Mouse (Mus musculus) midbrain, postnatal 0 days (tissue): ENCODE results near the gene Slc9a5. TPM values are rescaled to one million over a fixed set of nuclear protein-coding genes. Genes with fewer than 3 reads are reported as not detected.
A peak's percentile ranks its signal among the peaks of the same experiment; 100 is the strongest.

Experiments
- ATAC-seq: fragments of 200-750 bp; cut with Nextera tagmentation; 2 replicates; pipeline ENCODE4 v1.8.0; 2017; ENCODE audit warnings: moderate number of reproducible peaks, mild to moderate bottlenecking, moderate TSS enrichment, moderate library complexity; ENCODE audit not compliant: low FRiP score
- DNase-seq: peaks from one replicate; pipeline ENCODE4 v3.0.0-alpha.2; 2015; ENCODE audit warnings: low spot score
- H3K27ac ChIP-seq: fragments of 300-500 bp; sonication (generic); 2 replicates; pipeline ENCODE4 v1.5.1; 2014; ENCODE audit warnings: low read depth, mild to moderate bottlenecking, low read length, mixed read lengths
- H3K27me3 ChIP-seq: fragments of 300-500 bp; sonication (generic); 2 replicates; pipeline ENCODE4 v1.6.1; 2014; ENCODE audit warnings: low read length, control low read depth, mixed read lengths; ENCODE audit not compliant: insufficient read depth
- H3K36me3 ChIP-seq: fragments of 300-500 bp; sonication (generic); 2 replicates; pipeline ENCODE4 v1.6.1; 2014; ENCODE audit warnings: low read length, control low read depth, mixed read lengths; ENCODE audit not compliant: insufficient read depth
- H3K4me1 ChIP-seq: fragments of 300-500 bp; sonication (generic); 2 replicates; pipeline ENCODE4 v1.6.1; 2014; ENCODE audit warnings: mild to moderate bottlenecking, control low read depth, antibody characterized with exemption, low read length, mixed read lengths; ENCODE audit not compliant: insufficient read depth
- H3K4me2 ChIP-seq: fragments of 300-500 bp; sonication (generic); 2 replicates; pipeline ENCODE4 v1.6.1; 2014; ENCODE audit warnings: low read depth, mild to moderate bottlenecking, low read length, mixed read lengths; ENCODE audit not compliant: poor library complexity, severe bottlenecking
- H3K4me3 ChIP-seq: fragments of 300-500 bp; sonication (generic); 2 replicates; pipeline ENCODE4 v1.5.1; 2014; ENCODE audit warnings: low read depth, mild to moderate bottlenecking, low read length, moderate library complexity
- H3K9ac ChIP-seq: fragments of 300-500 bp; sonication (generic); replicated peaks from 2 replicates; pipeline ENCODE4 v1.6.1; 2014; ENCODE audit warnings: mild to moderate bottlenecking, low read length, moderate library complexity, mixed read lengths; ENCODE audit not compliant: poor library complexity, severe bottlenecking
- H3K9me3 ChIP-seq: fragments of 300-500 bp; sonication (generic); 2 replicates; pipeline ENCODE4 v1.6.1; 2016; ENCODE audit warnings: low read length, control low read depth
- CTCF ChIP-seq: IDR thresholded peaks from 2 replicates; pipeline ENCODE4 v1.5.1; 2016; ENCODE audit warnings: antibody characterized with exemption, mild to moderate bottlenecking
- WGBS: fragments of 180-500 bp; shearing (Covaris S2); extraction: QIAGEN DNeasy Blood & Tissue Kit; methylation state at CpG from one replicate; pipeline ENCODE4 v1.1.7; 2014; 5-methylcytosine and 5-hydroxymethylcytosine counted together
- polyA plus RNA-seq: library from polyadenylated mRNA; unstranded; fragments of >200 nt; fragmentation: Nextera tagmentation; extraction: Ambion mirVana; gene quantifications from 2 replicates; pipeline ENCODE4 v1.2.1, GENCODE M21; 2015
- total RNA-seq: library from RNA; depleted of rRNA; stranded (reverse); fragments of >200 nt; gene quantifications from 2 replicates; pipeline ENCODE4 v1.2.3, GENCODE M21; 2014

Slc9a5 gene
- total and polyA plus RNA-seq, 2 experiments from 2014 or later = 14.4 to 28.4 TPM

DNA sequence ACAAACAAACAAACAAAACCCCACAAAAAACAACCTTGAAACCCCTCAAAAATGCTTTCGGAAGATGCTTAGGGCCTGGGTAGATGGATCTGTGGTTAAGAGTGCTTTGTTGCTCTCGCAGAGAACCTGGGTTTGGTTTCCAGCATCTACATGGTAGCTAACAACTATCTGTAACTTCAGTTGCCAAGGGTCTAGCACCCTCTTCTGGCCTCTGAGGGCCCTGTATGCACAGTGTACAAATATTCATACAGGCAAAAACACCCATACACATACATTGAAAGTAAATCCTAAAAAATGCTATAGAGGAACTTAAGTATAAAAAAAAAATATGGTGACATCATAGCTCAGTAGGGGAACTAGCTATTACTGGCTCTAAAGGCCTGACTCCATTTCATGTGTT is 35.4 kb downstream of the Slc9a5 start:
- no peak for ATAC-seq
- Histone ChIP-seq H3K9ac (no peak overlapping the region), H3K27ac (no peak overlapping the region), H3K4me1 (no peaks in the 10 kb centered on the region), H3K4me2 (no peak overlapping the region), H3K36me3 (no peaks in the 10 kb centered on the region), H3K4me3 (no peak overlapping the region), H3K9me3 (no peaks in the 10 kb centered on the region), H3K27me3 (no peaks in the 10 kb centered on the region)
- TF ChIP-seq CTCF = no peak
- WGBS = 100% methylated on average over 2 of the region's 2 CpGs
- no peak for DNase-seq

DNA sequence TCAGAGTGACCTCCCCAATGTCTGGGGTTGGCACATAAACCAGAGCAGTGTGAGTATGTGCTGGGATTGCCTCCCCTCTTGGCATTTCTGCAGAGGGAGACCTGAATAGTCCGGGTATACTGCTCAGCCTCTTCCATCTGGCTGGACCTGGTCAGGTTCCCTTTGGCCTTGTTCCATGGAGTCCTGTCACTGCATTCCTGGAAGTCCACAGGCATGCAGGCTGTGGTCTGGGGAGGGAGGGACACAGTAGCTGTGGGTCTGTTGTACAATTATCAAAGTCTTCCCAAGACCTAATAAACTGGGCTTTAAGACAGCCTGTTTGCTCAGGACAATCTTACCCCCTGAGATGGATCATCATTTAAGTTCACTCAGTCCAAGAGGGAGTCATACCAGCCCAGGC is 38.5 kb downstream of the Slc9a5 start:
- no peak for TF ChIP-seq CTCF
- H3K4me1 ChIP-seq = no peaks in the 10 kb centered on the region
- no peak overlapping the region for H3K27ac ChIP-seq
- ATAC-seq (no peak), DNase-seq (no peak)
- no peaks in the 10 kb centered on the region for H3K27me3 ChIP-seq
- 77% methylated on average over 1 of the region's 1 CpGs for WGBS
- H3K4me3 ChIP-seq = no peak overlapping the region
- no peaks in the 10 kb centered on the region for H3K9me3 ChIP-seq
- H3K9ac ChIP-seq = no peak overlapping the region
- H3K36me3 ChIP-seq = no peaks in the 10 kb centered on the region
- H3K4me2 ChIP-seq = no peak overlapping the region

GRCm38 (mm10) chr8:105389096-105389495 is 40.5 kb downstream of the Slc9a5 start:
- Histone ChIP-seq H3K27ac (no peak overlapping the region), H3K4me1 (no peaks in the 10 kb centered on the region), H3K36me3 (no peaks in the 10 kb centered on the region), H3K4me2 (no peak overlapping the region), H3K9ac (no peak overlapping the region), H3K9me3 (no peaks in the 10 kb centered on the region), H3K4me3 (no peak overlapping the region), H3K27me3 (no peaks in the 10 kb centered on the region)
- ATAC-seq (no peak), DNase-seq (no peak)
- 84% methylated on average over 6 of the region's 6 CpGs for WGBS
- TF ChIP-seq CTCF = no peak

DNA sequence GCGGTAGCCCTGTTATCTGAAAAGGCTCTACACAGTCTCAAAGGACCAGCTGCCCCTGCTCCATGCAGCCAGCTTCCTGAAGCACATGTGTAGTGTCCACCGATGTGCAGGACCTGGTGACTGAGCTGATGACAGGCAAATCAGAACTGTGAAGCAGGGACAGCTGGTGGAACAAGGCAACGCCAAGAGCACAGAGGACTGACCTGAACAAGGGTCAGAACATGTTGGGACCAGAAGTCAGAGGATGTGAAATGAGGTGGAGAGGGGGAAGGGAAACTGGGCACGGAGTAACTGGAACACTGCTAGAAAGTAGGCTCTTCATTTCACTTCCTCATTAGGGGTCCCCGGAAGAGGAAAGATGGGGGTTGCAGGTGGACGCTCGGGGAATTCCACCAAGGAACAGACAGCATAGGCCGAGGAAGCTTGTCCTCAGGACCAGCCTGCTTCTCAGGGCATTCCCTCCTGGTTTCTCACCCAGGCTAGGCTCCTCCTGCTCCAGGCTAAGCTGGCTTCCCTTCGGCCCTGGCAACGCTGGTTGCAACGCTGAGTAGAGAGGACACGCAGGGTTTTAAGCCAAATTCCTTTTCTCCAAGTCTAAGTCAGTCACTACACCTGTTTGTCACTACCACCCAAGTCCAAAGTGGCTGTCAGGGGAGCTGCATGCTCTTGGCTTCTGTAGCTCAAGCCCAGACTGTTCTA is 44.6 kb downstream of the Slc9a5 start:
- no peak overlapping the region for H3K4me2 ChIP-seq
- ATAC-seq (no peak), DNase-seq (no peak)

GRCm38 (mm10) chr8:105393915-105394314 is 45.3 kb downstream of the Slc9a5 start:
- Histone ChIP-seq H3K36me3 (no peaks in the 10 kb centered on the region), H3K4me3 (no peak overlapping the region), H3K9ac (no peak overlapping the region), H3K4me2 (no peak overlapping the region), H3K4me1 (no peaks in the 10 kb centered on the region), H3K27me3 (no peaks in the 10 kb centered on the region), H3K27ac (no peak overlapping the region), H3K9me3 (no peaks in the 10 kb centered on the region)
- DNase-seq (no peak), ATAC-seq (no peak)
- TF ChIP-seq CTCF = no peak
- WGBS = 74% methylated on average over 7 of the region's 7 CpGs

More for the DNA sequence above, 44.6 kb downstream of the Slc9a5 start:
- TF ChIP-seq CTCF = no peak
- no peaks in the 10 kb centered on the region for H3K36me3 ChIP-seq
- H3K9ac ChIP-seq = no peak overlapping the region
- no peak overlapping the region for H3K27ac ChIP-seq
- no peaks in the 10 kb centered on the region for H3K9me3 ChIP-seq
- 95% methylated on average over 12 of the region's 12 CpGs for WGBS
- H3K27me3 ChIP-seq = no peaks in the 10 kb centered on the region
- no peaks in the 10 kb centered on the region for H3K4me1 ChIP-seq
- H3K4me3 ChIP-seq = no peak overlapping the region

- Histone ChIP-seq H3K9me3 (no peaks in the 10 kb centered on the region), H3K4me3 (no peak overlapping the region), H3K36me3 (no peaks in the 10 kb centered on the region), H3K9ac (no peak overlapping the region), H3K4me2 (no peak overlapping the region), H3K4me1 (no peaks in the 10 kb centered on the region), H3K27ac (no peak overlapping the region), H3K27me3 (no peaks in the 10 kb centered on the region)
- 31% methylated on average over 3 of the region's 3 CpGs for WGBS
- no peak for ATAC-seq
- peak; percentile 86 for DNase-seq
- peak; percentile 74 for TF ChIP-seq CTCF
These were observed 49.1 kb downstream of the Slc9a5 start for GRCm38 (mm10) chr8:105397747-105398146.
